In the genomic region with DNA sequence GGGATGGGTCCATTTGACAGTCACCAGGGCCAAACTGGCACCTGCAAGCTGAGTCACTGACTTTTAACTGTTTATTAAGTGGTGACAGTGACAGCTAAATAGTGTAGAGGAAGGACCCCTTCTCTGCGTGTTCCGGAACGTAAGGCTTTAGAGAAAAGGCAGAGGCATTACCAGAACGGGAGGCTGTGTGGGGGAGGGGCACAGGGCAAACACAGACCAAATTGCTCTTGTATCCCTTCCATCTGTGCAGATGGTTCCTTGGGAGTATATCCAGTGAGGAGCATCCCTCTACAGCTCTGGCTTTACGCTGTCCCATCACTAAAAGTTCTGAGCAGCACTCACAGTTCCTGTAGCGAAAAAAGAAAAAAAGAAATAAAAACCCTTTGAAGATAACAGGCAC, we compare ENCODE assay signal across 11 mouse cellular contexts.
"Had no signal": no experiment of that assay in that cellular context is flagged by ENCODE, and none has a peak within 500 bp of the region (broad histone marks: within the 10 kb centered on the region; RNA-seq: fewer than 3 reads in every experiment).

No protein-coding gene starts in this region.

- DNase-seq: liver, postnatal 0 days; lung, adult 2 months; lung, postnatal 14 days; lung, postnatal 36 days; right cerebral cortex, postnatal 25 days; thymus, adult 18-20 months; thymus, postnatal 14 days; thymus, postnatal 36 days had no signal

- ATAC-seq: liver, postnatal 0 days; lung, postnatal 0 days; midbrain, embryonic 13.5 days; midbrain, embryonic 15.5 days had no signal
